Mouse (Mus musculus) monocyte, adult 5-6 weeks (primary cell): ENCODE results near the gene Sned1. TPM values are rescaled to one million over a fixed set of nuclear protein-coding genes. Genes with fewer than 3 reads are reported as not detected.
"Not testable (repeated sequence)": the region's sequence is repeated elsewhere in the genome, so short reads cannot be mapped to it uniquely, and the experiment has no call there.

Source experiments
- ATAC-seq: fragments of 153-309, 156-312 bp; replicated peaks from 2 replicates; pipeline ENCODE4 v1.8.0; 2017; ENCODE audit warnings: mild to moderate bottlenecking; ENCODE audit not compliant: low TSS enrichment, insufficient number of reproducible peaks, severe bottlenecking, poor library complexity, low FRiP score
- total RNA-seq: library from RNA; stranded (forward); fragments of 200-1000, 200-491, 200-594 nt; gene quantifications from 3 replicates; pipeline ENCODE4 v1.2.3, GENCODE M21; 2017

Gene Sned1
- total RNA-seq, 1 experiment from 2014 or later = 0.19 TPM

DNA sequence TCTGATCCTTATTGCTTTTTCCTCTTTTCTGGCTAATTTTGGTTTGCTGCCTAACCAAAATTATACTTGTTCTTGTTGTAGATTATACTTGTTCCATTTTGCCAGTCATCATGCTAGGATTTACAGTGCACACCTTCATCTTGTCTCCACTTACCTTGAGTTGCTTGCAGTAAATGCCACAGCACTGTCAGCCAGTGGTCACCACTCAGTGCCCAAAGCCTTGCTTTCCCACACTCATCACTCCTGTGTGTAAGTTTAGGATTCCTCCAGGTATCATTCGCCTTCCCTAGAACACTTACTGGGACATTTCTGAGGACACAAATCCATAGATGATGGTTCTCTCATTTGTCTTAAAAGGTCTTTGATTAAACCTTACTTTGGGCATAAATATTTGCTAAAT, 56.0 kb downstream of the Sned1 start:
- ATAC-seq = no peak

DNA sequence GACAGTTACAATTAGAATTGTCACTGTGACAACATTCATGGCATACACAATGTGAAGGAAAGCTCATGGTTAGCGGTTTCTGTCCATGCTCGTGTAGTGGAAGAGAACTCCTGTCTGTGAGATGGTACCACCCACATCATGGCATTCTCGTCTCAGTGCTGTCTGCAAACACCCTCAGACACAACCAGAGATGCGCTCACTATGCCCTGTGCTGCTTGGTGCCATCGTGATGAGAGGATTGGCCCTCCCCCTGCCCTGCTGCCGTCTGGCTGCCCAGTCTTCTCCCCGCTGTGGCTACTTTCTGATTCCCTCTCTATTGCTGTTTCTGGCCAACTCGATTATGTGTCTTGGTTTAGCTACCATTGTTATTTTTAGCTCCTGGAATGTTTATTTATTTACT, 56.4 kb downstream of the Sned1 start:
- no peak for ATAC-seq

DNA sequence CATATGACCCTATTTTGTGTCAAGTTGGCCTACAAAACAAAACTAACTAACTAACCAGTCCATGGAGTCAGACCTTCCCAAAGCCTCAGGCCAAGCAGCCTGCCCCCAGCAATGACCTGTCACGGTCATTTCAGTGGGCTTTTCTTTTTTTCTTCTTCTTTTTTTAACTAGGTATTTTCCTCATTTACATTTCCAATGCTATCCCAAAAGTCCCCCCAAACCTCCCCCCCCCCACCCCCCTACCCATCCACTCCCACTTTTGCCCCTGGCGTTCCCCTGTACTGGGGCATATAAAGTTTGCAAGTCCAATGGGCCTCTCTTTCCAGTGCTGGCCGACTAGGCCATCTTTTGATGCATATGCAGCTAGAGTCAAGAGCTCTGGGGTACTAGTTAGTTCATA, 58.9 kb downstream of the Sned1 start:
- ATAC-seq = not testable (repeated sequence)

DNA sequence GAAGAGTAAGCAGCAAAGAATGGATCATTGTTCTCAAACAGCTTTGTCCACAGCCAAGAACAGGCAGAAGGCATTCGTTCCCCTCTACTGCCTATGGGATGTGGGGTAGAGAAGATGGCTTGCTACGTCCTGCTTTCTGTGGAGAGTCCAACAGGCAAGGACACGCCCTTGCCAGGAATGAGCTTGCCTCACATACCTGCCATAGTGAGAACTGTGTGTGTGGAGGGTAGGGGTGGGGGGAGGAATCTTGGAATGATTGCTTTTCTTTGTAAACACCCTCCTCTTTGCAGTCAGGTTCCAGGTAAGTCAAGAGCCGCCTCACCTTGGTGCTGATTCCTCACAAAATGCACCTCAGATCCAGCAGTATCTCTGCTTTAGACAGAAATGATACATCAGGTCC, 64.2 kb downstream of the Sned1 start:
- no peak for ATAC-seq

DNA sequence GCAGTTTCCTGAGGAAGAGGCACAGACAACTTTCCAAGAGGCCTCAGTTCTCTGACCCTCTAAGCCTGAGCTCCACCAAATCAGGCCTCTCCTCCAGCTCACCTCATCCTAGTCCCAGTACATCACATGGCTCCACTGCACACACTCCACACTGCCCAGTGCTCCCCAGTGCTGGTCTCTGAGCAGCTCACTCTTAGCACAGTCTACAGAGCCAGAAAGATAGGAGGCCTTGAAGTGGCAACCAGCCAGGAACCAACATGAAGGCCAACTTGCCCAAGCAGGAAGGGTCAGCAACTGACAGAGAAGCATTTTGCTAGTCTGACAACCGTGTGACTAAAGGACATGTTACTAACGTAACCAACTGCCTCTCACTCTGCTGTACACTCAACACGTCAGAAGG, 64.9 kb downstream of the Sned1 start:
- ATAC-seq = no peak

DNA sequence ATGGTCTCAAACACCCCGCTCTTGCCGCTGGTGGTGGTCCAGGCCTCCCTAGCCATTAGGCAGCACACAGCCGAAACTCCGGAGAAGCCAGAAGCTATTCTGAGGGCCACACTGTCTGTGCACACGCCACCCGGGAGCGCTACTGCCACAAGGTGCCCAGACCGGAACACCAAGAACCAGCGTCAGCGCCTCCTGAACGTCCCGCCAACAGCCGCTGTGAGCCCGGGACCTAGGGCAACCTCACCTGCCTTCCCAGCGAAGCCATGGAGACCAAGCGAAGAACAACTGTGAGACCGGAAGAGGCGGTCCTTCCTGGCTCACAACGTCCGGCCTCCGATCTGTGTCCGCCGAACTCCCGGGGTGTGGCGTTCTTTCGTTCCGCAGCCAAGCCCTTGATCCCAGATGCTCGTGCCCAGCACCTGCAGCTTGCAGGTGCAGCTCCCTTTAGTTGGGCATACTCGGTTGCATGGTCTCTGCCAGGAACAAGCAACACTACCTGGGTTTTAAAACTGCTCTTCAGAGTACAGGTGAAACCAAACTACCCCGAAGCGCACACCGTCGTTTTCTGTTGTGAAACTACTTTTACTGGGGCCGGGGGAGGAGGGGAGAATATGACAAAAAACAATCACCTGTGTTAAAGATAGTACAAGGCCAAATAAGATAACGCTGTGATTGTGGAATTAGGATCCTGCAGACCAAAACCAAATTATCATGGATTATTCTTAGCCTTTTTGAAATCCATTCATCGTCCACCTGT, 70.1 kb downstream of the Sned1 start, which contains the start of gene Mterf4:
TSS of gene Mterf4 (minus strand) at position 335 of the 757 bp plus-strand sequence.
- peak; percentile 93 for ATAC-seq

DNA sequence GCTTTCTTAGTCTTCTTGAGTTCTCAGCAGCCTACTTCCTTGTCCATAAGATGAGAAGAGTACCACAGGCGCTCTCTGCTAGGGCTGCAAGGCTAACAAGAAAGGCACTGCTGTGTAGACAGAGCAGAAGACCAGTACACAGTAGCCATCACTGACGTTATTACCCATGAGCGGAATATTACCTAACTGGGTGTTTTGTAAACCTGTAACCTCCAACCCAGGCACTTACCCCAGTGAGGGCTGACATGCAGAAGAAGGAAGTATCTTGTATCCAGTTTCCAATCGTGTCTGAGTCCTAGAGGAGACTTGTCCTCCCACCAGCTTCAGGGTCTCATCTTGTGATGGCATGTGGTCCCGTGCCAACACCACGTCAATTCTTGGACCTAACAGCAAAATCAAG, 88.3 kb downstream of the Sned1 start:
- no peak for ATAC-seq

DNA sequence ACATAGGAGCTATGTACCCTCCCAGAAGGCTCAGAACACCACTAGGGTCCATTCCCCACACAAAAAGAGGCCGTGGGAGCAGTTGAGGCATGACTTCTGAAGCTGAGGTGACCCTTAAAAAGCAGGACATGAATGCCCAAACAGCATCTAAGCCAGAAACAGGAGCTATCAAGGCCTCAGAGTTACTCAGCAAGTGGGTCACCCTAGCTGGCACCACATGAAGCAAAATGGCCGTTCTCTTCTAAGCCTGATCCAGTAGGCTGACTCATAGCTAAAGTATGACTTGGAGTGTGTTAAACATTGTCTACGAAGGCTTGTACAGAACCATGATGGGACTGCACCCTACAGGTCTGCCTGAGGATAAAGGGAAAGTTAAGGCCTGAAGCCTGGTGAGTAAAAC, 90.8 kb downstream of the Sned1 start:
- ATAC-seq = no peak

DNA sequence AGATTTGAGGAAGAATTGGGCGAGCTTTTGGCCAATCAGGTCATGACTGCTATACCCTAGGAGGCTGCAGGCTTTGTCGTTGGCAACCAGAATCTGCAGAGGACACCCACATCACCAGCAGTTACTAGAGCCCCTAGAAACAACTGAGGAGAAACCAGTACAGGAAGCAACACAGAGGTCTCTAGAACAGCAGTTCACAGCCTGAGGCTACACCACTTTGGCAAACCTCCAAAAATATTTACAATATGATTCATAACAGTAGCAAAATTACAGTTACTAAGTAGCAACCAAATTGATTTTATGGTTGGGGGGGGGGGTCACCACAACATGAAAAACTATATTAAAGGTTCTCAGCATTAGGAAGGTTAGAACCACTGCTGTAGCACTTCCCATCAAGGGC, 99.0 kb downstream of the Sned1 start:
- ATAC-seq = no peak

DNA sequence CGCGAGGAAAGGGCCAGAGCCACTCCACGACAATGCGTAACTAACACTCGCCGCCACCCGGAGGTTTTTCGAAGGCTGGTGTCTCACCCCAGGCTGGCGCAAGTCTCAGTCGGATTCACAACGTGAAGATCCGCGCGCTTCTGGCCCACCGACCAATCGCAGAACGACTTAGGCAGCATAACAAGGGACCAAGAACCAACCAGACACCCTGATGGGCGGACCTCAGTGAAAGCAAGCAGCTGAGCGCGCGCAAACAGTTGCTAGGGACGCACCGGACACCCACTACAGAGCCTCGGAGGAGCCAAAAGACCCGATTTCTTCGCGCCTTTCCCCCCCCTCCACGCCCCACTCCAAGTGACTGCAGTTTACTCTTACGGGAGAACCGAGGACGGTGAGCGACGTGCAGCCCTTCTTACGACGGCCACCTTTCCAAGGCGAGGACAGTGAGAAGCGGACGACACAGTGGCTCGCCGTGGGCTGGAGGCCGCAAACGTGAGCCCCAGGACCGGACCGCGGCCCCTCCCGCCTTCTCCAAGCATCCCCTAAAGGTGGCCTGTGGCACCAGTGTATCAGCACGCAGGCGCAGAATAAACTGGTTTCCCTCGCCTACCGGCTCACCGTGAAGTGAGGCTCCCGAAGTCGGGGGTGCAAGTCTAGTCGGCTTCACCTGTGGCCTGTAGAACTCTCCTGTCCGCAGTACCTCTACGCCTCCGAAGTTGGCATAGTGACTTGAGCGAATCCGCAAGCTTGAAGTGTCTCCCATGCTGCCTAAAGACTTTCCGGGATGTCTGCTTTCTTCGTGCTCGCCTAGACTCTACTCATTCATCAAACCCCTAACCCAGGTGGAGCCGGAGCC, 107.2 kb downstream of the Sned1 start, which contains the start of the genes Ppp1r7 and Pask:
TSS of gene Ppp1r7 (plus strand) at position 207 of the 856 bp plus-strand sequence.
TSS of gene Pask (minus strand) at position 835 of the 856 bp plus-strand sequence.
- peak; percentile 93 for ATAC-seq

DNA sequence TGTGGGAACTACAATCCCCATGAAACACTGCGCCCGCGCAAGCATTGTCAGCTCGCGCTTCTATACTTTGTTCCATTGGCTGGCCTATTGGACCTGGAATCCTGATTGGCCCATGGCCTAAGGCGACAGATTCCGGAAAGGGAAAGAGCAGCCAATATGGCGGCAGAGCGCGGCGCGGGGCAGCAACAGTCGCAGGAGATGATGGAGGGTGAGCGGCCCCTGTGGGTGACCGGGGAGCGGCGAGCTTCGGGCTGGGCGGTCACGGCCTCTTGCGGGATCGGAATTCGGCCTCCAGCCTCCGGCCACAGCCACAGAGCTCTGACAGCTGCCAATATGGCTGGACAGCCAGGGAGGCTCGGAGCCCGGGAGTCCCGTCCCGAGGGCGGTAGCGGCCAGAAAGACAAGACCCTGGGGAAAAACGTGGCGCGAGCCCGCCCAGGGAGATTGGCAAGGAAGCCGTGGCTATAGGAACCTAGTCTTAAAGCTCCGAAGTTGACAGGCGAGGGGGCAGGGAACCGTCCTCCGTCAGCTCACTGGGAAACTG, 107.9 kb downstream of the Sned1 start:
- ATAC-seq = peak; percentile 93

DNA sequence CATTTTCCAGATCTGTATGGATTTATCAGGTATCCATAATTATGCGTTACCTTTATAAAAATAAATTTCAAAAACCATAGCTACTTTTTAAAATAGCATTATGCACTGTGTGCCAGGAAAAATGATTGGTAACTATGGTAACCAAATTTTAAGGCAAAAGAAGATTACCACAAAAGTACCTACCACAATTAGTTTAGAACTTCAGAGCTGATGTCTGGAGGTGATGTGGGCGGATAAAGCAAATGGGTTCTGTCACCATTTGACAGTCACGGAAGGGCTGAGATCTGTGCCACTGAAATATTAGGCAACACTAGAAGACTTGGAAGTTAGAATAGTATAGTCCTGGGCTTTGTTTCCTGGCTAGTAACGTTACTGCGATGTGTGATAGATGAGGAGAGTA, 111.5 kb downstream of the Sned1 start:
- no peak for ATAC-seq

DNA sequence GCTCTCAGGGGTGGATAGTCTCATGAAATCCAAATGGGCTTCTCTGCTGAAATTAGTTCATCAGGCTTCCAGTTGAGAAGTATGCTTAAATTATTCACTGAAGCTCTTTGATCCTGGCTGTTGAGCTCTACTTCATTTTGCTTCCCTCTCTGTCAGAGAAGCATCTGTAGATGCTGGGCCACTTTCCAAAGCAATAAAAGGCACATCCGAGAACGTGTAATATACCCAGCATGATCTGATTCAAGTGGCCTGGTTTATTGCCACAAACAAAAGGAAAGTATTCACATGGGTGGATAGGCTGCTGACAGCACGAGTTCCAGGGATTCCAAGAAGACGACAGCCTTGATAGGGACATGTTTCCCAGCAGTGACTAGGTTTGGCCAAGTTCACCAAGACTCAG, 114.1 kb downstream of the Sned1 start:
- ATAC-seq = no peak

Other genes starting within 250 kb of the Sned1 start
- not detected in 3 replicates for gene Aqp12, start 229.5 kb upstream of the Sned1 start, total RNA-seq
- gene Kif1a, start 133.9 kb upstream of the Sned1 start, total RNA-seq = not detected in 3 replicates
- not detected in 3 replicates for gene Agxt, start 100.6 kb upstream of the Sned1 start, total RNA-seq
- gene 2310007B03Rik, start 74.9 kb upstream of the Sned1 start, total RNA-seq = not detected in 3 replicates
- gene Crocc2, start 67.1 kb upstream of the Sned1 start, total RNA-seq = not detected in 3 replicates
- 15.1 to 25.4 TPM (median 18.8 TPM) in 3 replicates for gene Mterf4, start 70.1 kb downstream of the Sned1 start, total RNA-seq
- 21.3 to 35.6 TPM (median 28.6 TPM) in 3 replicates for gene Ppp1r7, start 107.0 kb downstream of the Sned1 start, total RNA-seq
- gene Pask, start 107.6 kb downstream of the Sned1 start, total RNA-seq = 0.85 to 1.6 TPM in 2 of 3 replicates, not detected in the other
- not detected in 3 replicates for gene Ano7, start 138.1 kb downstream of the Sned1 start, total RNA-seq
- 58.2 to 101 TPM (median 83.6 TPM) in 3 replicates for gene Hdlbp, start 243.0 kb downstream of the Sned1 start, total RNA-seq